Mouse (Mus musculus): ENCODE measurements around the gene Cfdp1. TPM values are rescaled to one million over a fixed set of nuclear protein-coding genes. Genes with fewer than 3 reads are reported as not detected.
A peak's percentile ranks its signal among the peaks of the same experiment; 100 is the strongest.
"Not testable (repeated sequence)": the region's sequence is repeated elsewhere in the genome, so short reads cannot be mapped to it uniquely, and the experiment has no call there.

Cfdp1 gene
- polyA plus RNA-seq, 1 experiment from 2014 or later: 171 TPM

GRCm38 (mm10) chr8:111876355-111876948, 22.4 kb upstream of the Cfdp1 start, which contains the start of gene Tmem170:
Gene Tmem170, minus strand, starts transcription at chr8:111876750.
- peak within 1 kb of the TSS; percentile 92 for H3K27ac ChIP-seq
- WGBS: under 1% methylated on average over 53 of the region's 53 CpGs

GRCm38 (mm10) chr8:111875758-111876157, 21.7 kb upstream of the Cfdp1 start:
- Histone ChIP-seq H3K4me3 (peak overlapping the region; percentile 89), H3K36me3 (no peaks in the 10 kb centered on the region), H3K9me3 (no peaks in the 10 kb centered on the region), H3K4me1 (replicated peaks) (peaks cover 11% of the 10 kb centered on the region), H3K27ac (peak overlapping the region; percentile 92), H3K27me3 (ENCODE audit: insufficient read depth, poor library complexity, severe bottlenecking) (no peaks in the 10 kb centered on the region)
- 34% methylated on average over 9 of the region's 9 CpGs for whole genome bisulfite sequencing
- no peak for DNase-seq (ENCODE audit: low spot score)

More at GRCm38 (mm10) chr8:111876355-111876948, 22.4 kb upstream of the Cfdp1 start, which contains the start of gene Tmem170:
- DNase-seq (ENCODE audit: low spot score): peak; percentile 97
- Histone ChIP-seq H3K9me3 (no peaks in the 10 kb centered on the region), H3K36me3 (no peaks in the 10 kb centered on the region), H3K4me1 (replicated peaks) (peaks cover 11% of the 10 kb centered on the region), H3K27me3 (ENCODE audit: insufficient read depth, poor library complexity, severe bottlenecking) (no peaks in the 10 kb centered on the region), H3K4me3 (peak within 1 kb of the TSS; percentile 89)

GRCm38 (mm10) chr8:111871278-111871677, 17.2 kb upstream of the Cfdp1 start:
- no peaks in the 10 kb centered on the region for H3K9me3 ChIP-seq
- no peak overlapping the region for H3K4me3 ChIP-seq
- no peaks in the 10 kb centered on the region for H3K27me3 ChIP-seq (ENCODE audit: insufficient read depth, poor library complexity, severe bottlenecking)
- peaks cover 11% of the 10 kb centered on the region; the same call in 1 of the 2 replicates for H3K36me3 ChIP-seq
- H3K4me1 ChIP-seq (replicated peaks): peaks cover 11% of the 10 kb centered on the region
- 84% methylated on average over 3 of the region's 3 CpGs for WGBS
- no peak for DNase-seq (ENCODE audit: low spot score)
- H3K27ac ChIP-seq: no peak overlapping the region

- Histone ChIP-seq H3K27me3 (ENCODE audit: insufficient read depth, poor library complexity, severe bottlenecking) (no peaks in the 10 kb centered on the region), H3K4me1 (replicated peaks) (peaks cover 2% of the 10 kb centered on the region; the same call in 1 of the 2 replicates), H3K36me3 (peaks cover 19% of the 10 kb centered on the region), H3K27ac (no peak overlapping the region), H3K9me3 (no peaks in the 10 kb centered on the region), H3K4me3 (no peak overlapping the region)
- 89% methylated on average over 3 of the region's 3 CpGs for WGBS
- DNase-seq (ENCODE audit: low spot score): no peak
Observed at GRCm38 (mm10) chr8:111870379-111870778, 16.3 kb upstream of the Cfdp1 start.

DNA sequence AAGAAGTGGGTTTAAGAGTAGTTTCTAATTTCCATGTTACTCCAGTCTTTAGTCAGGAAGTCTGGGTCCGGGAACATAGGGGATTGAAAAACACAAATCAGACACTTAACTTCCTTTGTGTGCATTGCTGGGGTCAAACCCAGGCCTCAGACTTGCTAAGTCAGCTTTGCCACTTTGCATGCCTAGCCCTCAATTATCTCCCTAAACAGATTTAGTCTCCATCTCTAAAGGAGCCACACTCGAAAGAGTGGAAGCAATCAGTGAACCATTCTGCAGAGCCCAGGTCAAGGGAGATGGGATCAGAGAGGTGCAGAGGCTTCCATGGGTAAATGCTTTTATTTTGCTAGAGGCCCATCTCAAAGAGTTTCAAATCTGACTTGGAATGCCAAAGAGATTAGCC, 14.6 kb upstream of the Cfdp1 start:
- 73% methylated on average over 2 of the region's 2 CpGs for WGBS
- H3K27me3 ChIP-seq (ENCODE audit: insufficient read depth, poor library complexity, severe bottlenecking): no peaks in the 10 kb centered on the region
- no peak overlapping the region for H3K4me3 ChIP-seq
- DNase-seq (ENCODE audit: low spot score): no peak
- H3K4me1 ChIP-seq (replicated peaks): no peaks in the 10 kb centered on the region
- no peaks in the 10 kb centered on the region for H3K9me3 ChIP-seq
- H3K27ac ChIP-seq: no peak overlapping the region
- peaks cover 25% of the 10 kb centered on the region for H3K36me3 ChIP-seq

- Histone ChIP-seq H3K27me3 (ENCODE audit: insufficient read depth, poor library complexity, severe bottlenecking) (no peaks in the 10 kb centered on the region), H3K27ac (no peak overlapping the region), H3K9me3 (no peaks in the 10 kb centered on the region), H3K4me1 (replicated peaks) (no peaks in the 10 kb centered on the region), H3K4me3 (no peak overlapping the region), H3K36me3 (peaks cover 29% of the 10 kb centered on the region)
- WGBS: 91% methylated on average over 6 of the region's 6 CpGs
- DNase-seq (ENCODE audit: low spot score): no peak
Observed at GRCm38 (mm10) chr8:111865857-111866256, 11.8 kb upstream of the Cfdp1 start.

DNA sequence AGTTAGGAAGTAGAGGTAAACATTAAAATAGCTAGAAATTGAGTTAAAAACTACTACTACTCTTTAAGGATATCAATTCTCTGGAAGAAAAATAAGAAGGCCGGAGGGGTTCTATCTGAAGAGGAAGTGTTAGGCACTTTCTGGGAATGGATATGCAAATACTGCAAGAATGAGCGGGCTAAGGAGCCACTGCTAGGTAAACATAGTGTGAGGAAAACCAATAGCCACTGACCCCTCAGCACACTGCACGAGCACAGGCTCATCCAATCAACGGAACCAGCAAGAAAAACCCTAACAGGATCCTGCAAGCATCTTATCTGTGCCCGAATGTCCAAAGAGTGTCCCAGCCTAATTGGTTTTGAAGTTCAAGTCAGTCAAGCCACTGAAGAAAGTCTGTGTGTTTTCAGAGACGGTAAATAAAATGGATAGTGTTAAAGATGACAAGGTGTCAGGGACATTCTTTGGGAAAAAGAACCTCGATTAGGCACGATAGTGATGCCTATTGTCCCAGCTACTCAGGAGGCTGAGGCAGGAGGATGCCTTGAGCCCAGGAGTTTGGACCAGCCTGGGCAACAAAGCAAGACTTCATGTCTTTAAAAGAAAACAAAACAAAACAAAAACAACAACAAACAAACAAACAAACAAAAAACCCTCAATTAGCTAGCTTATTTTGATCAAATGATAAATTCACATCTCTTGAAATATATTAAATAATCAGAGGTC, 11.2 kb upstream of the Cfdp1 start:
- no peak for DNase-seq (ENCODE audit: low spot score)
- WGBS: 94% methylated on average over 8 of the region's 8 CpGs
- Histone ChIP-seq H3K27ac (no peak overlapping the region), H3K9me3 (no peaks in the 10 kb centered on the region), H3K4me1 (replicated peaks) (no peaks in the 10 kb centered on the region), H3K4me3 (no peak overlapping the region), H3K27me3 (ENCODE audit: insufficient read depth, poor library complexity, severe bottlenecking) (no peaks in the 10 kb centered on the region), H3K36me3 (peaks cover 29% of the 10 kb centered on the region)

DNA sequence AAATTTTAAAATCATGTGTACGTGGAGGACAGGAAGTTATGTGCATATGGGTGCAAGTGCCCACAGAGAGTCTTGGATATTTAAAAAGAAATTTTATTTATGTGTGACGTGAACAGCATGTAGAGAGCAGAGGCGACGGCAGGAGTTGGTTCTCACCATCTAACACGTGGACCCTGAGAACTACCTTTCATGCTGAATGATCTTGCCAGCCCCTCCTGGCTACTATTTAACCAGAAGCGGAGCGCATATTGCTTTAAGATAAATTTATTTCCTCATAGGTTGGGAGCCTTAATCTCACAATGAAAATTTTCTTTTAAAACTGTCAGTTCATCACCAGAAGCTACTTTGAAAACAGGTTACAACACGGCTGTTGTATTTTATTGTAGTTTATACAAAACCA, 10.6 kb upstream of the Cfdp1 start:
- 93% methylated on average over 8 of the region's 8 CpGs for WGBS
- Histone ChIP-seq H3K4me3 (no peak overlapping the region), H3K27me3 (ENCODE audit: insufficient read depth, poor library complexity, severe bottlenecking) (no peaks in the 10 kb centered on the region), H3K36me3 (peaks cover 27% of the 10 kb centered on the region), H3K27ac (no peak overlapping the region), H3K4me1 (replicated peaks) (no peaks in the 10 kb centered on the region), H3K9me3 (no peaks in the 10 kb centered on the region)
- DNase-seq (ENCODE audit: low spot score): no peak

- DNase-seq (ENCODE audit: low spot score): no peak
- no peak overlapping the region for H3K27ac ChIP-seq
- H3K9me3 ChIP-seq: no peaks in the 10 kb centered on the region
- 88% methylated on average over 4 of the region's 4 CpGs for WGBS
- no peak overlapping the region for H3K4me3 ChIP-seq
- H3K36me3 ChIP-seq: peaks cover 23% of the 10 kb centered on the region
- H3K27me3 ChIP-seq (ENCODE audit: insufficient read depth, poor library complexity, severe bottlenecking): no peaks in the 10 kb centered on the region
- no peaks in the 10 kb centered on the region for H3K4me1 ChIP-seq (replicated peaks)
Observed at GRCm38 (mm10) chr8:111863280-111863679, 9.2 kb upstream of the Cfdp1 start.

DNA sequence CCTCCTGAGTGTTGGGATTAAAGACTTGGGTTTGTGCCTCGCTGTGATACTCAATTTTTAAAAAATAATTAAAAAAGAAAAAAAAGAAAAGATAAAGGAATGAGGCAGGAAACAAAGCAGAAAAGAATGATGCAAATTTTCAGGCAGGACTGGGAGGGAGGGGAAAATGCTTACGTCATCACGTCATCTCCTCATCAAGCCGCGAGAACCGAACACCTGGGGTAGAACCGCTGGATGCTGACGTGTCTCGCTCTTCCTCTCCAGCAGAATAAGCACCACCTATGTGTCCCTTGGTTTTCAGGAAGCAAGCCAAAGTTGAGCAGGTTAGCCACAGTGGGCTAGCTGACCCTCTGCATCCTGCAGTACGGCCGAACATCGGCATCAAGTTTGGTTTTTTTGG, 1.9 kb upstream of the Cfdp1 start:
- DNase-seq (ENCODE audit: low spot score): no peak
- H3K9me3 ChIP-seq: no peaks in the 10 kb centered on the region
- peaks cover 9% of the 10 kb centered on the region for H3K4me1 ChIP-seq (replicated peaks)
- H3K27me3 ChIP-seq (ENCODE audit: insufficient read depth, poor library complexity, severe bottlenecking): no peaks in the 10 kb centered on the region
- H3K4me3 ChIP-seq: no peak overlapping the region
- WGBS: 92% methylated on average over 12 of the region's 12 CpGs
- 0 out of 2 replicates have a peak, but pooled peaks cover 7% of the 10 kb centered on the region for H3K36me3 ChIP-seq
- H3K27ac ChIP-seq: no peak overlapping the region

- not testable (repeated sequence) for H3K36me3 ChIP-seq; DNase-seq (ENCODE audit: low spot score); H3K27me3 ChIP-seq (ENCODE audit: insufficient read depth, poor library complexity, severe bottlenecking); H3K9me3 ChIP-seq; H3K4me1 ChIP-seq (replicated peaks)
- peak overlapping the region; percentile 97 for H3K4me3 ChIP-seq
- peak overlapping the region; percentile 86; the same call in 1 of the 2 replicates for H3K27ac ChIP-seq
- 64% methylated on average over 12 of the region's 12 CpGs for WGBS
Observed at GRCm38 (mm10) chr8:111853219-111853618, 872 bp downstream of the Cfdp1 start.

DNA sequence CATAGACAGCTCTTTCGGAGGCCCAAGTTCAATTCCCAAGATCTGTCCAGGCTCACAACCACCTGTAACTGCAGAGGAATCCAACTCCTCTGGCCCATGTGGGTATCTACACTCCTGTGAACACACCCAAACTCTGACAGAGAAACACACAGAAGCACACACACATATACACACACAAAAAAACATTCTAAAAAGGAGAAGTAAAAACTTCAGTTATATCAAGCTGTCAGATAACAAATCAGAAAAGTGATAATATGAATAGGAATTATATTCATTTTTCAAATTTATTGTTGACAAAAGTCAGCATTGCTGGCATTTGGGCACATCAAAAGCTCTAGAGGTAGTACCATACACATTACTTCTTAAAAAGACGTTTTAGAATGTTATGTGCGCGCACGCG, 7.3 kb downstream of the Cfdp1 start:
- 96% methylated on average over 6 of the region's 6 CpGs for WGBS
- no peak for DNase-seq (ENCODE audit: low spot score)
- Histone ChIP-seq H3K36me3 (peaks cover 46% of the 10 kb centered on the region), H3K27me3 (ENCODE audit: insufficient read depth, poor library complexity, severe bottlenecking) (no peaks in the 10 kb centered on the region), H3K4me1 (replicated peaks) (no peaks in the 10 kb centered on the region), H3K4me3 (no peak overlapping the region), H3K9me3 (no peaks in the 10 kb centered on the region), H3K27ac (no peak overlapping the region)

GRCm38 (mm10) chr8:111835540-111835939, 18.6 kb downstream of the Cfdp1 start:
- Histone ChIP-seq H3K27ac (no peak overlapping the region), H3K4me1 (replicated peaks) (0 out of 2 replicates have a peak, but pooled peaks cover 4% of the 10 kb centered on the region), H3K36me3 (peaks cover 86% of the 10 kb centered on the region), H3K9me3 (no peaks in the 10 kb centered on the region), H3K27me3 (ENCODE audit: insufficient read depth, poor library complexity, severe bottlenecking) (no peaks in the 10 kb centered on the region), H3K4me3 (no peak overlapping the region)
- no peak for DNase-seq (ENCODE audit: low spot score)
- 53% methylated on average over 1 of the region's 1 CpGs for WGBS
